Mouse (Mus musculus) midbrain, embryonic 14.5 days (tissue): ENCODE results near the gene Stat6. TPM values are rescaled to one million over a fixed set of nuclear protein-coding genes. Genes with fewer than 3 reads are reported as not detected.

Source experiments
- ATAC-seq: fragments of 200-750 bp; cut with Nextera tagmentation; 2 replicates; pipeline ENCODE4 v1.8.0; 2017; ENCODE audit warnings: moderate number of reproducible peaks, moderate library complexity; ENCODE audit not compliant: low FRiP score, low TSS enrichment
- DNase-seq: peaks from one replicate; pipeline ENCODE4 v3.0.0-alpha.2; 2015
- H3K27ac ChIP-seq: fragments of 300-500 bp; sonication (generic); replicated peaks from 2 replicates; pipeline ENCODE4 v1.5.1; 2014; ENCODE audit warnings: mild to moderate bottlenecking, low read depth, low read length, moderate library complexity
- H3K27me3 ChIP-seq: fragments of 300-500 bp; sonication (generic); 2 replicates; pipeline ENCODE4 v1.6.1; 2014; ENCODE audit warnings: low read length, control low read depth, mixed read lengths; ENCODE audit not compliant: control insufficient read depth, insufficient read depth
- H3K36me3 ChIP-seq: fragments of 300-500 bp; sonication (generic); 2 replicates; pipeline ENCODE4 v1.6.1; 2014; ENCODE audit warnings: low read length, control low read depth; ENCODE audit not compliant: control insufficient read depth, insufficient read depth
- H3K4me1 ChIP-seq: fragments of 300-500 bp; sonication (generic); 2 replicates; pipeline ENCODE4 v1.6.1; 2014; ENCODE audit warnings: mild to moderate bottlenecking, antibody characterized with exemption, low read length, control low read depth; ENCODE audit not compliant: control insufficient read depth, insufficient read depth
- H3K4me2 ChIP-seq: fragments of 300-500 bp; sonication (generic); 2 replicates; pipeline ENCODE4 v1.6.1; 2014; ENCODE audit warnings: mild to moderate bottlenecking, low read length, moderate library complexity
- H3K4me3 ChIP-seq: fragments of 300-500 bp; sonication (generic); replicated peaks from 2 replicates; pipeline ENCODE4 v1.5.1; 2014; ENCODE audit warnings: low read depth, low read length
- H3K9ac ChIP-seq: fragments of 300-500 bp; sonication (generic); replicated peaks from 2 replicates; pipeline ENCODE4 v1.6.1; 2014; ENCODE audit warnings: mild to moderate bottlenecking, low read length, moderate library complexity
- H3K9me3 ChIP-seq: fragments of 300-500 bp; sonication (generic); 2 replicates; pipeline ENCODE4 v1.6.1; 2016; ENCODE audit warnings: low read length, control low read depth, mixed read lengths; ENCODE audit not compliant: control insufficient read depth
- WGBS: fragments of 180-500 bp; shearing (Covaris S2); extraction: QIAGEN DNeasy Blood & Tissue Kit; methylation state at CpG from one replicate; pipeline ENCODE4 v1.1.7; 2014; 5-methylcytosine and 5-hydroxymethylcytosine counted together
- polyA plus RNA-seq: library from polyadenylated mRNA; unstranded; fragments of >200 nt; fragmentation: Nextera tagmentation; extraction: Ambion mirVana; gene quantifications from 2 replicates; pipeline ENCODE4 v1.2.1, GENCODE M21; 2014

Stat6 gene
- polyA plus RNA-seq, 1 experiment from 2014 or later: 4.0 TPM

- H3K4me3 ChIP-seq: no peak overlapping the region
- ATAC-seq (no peak), DNase-seq (no peak)
- no peaks in the 10 kb centered on the region for H3K9me3 ChIP-seq
- peaks cover 34% of the 10 kb centered on the region for H3K4me1 ChIP-seq
- no peak overlapping the region for H3K27ac ChIP-seq
- H3K9ac ChIP-seq: no peak overlapping the region
- WGBS: 92% methylated on average over 14 of the region's 14 CpGs
- H3K36me3 ChIP-seq: peaks cover 63% of the 10 kb centered on the region
- H3K27me3 ChIP-seq: no peaks in the 10 kb centered on the region
- no peak overlapping the region for H3K4me2 ChIP-seq
Measured at GRCm38 (mm10) chr10:127612079-127612775, 30.6 kb upstream of the Stat6 start.

- peak overlapping the region; percentile 26; the same call in 1 of the 2 replicates for H3K27ac ChIP-seq
- no peak overlapping the region for H3K4me3 ChIP-seq
- peaks cover 55% of the 10 kb centered on the region for H3K4me1 ChIP-seq
- no peaks in the 10 kb centered on the region for H3K9me3 ChIP-seq
- peak overlapping the region; percentile 21; the same call in 1 of the 2 replicates for H3K4me2 ChIP-seq
- DNase-seq: peak; percentile 24
- no peaks in the 10 kb centered on the region for H3K27me3 ChIP-seq
- H3K9ac ChIP-seq: 0 out of 2 replicates have a peak overlapping the region, but pooled peaks have one; percentile 16
- peaks cover 45% of the 10 kb centered on the region for H3K36me3 ChIP-seq
- no peak for ATAC-seq
- WGBS: 22% methylated on average over 12 of the region's 12 CpGs
Measured at GRCm38 (mm10) chr10:127614236-127615033, 28.4 kb upstream of the Stat6 start.

- H3K9me3 ChIP-seq: no peaks in the 10 kb centered on the region
- 33% methylated on average over 2 of the region's 2 CpGs for WGBS
- ATAC-seq (no peak), DNase-seq (no peak)
- no peaks in the 10 kb centered on the region for H3K27me3 ChIP-seq
- no peak overlapping the region for H3K4me3 ChIP-seq
- 0 out of 2 replicates have a peak overlapping the region, but pooled peaks have one; percentile 16 for H3K9ac ChIP-seq
- H3K36me3 ChIP-seq: peaks cover 39% of the 10 kb centered on the region
- H3K27ac ChIP-seq: no peak overlapping the region; the same call in 1 of the 2 replicates
- peak overlapping the region; percentile 21; the same call in 1 of the 2 replicates for H3K4me2 ChIP-seq
- peaks cover 58% of the 10 kb centered on the region for H3K4me1 ChIP-seq
Measured at GRCm38 (mm10) chr10:127615034-127615374, 27.8 kb upstream of the Stat6 start.

- Histone ChIP-seq H3K36me3 (peaks cover 33% of the 10 kb centered on the region), H3K9me3 (no peaks in the 10 kb centered on the region), H3K9ac (0 out of 2 replicates have a peak overlapping the region, but pooled peaks have one; percentile 9), H3K27ac (0 out of 2 replicates have a peak overlapping the region, but pooled peaks have one; percentile 32), H3K4me1 (peaks cover 58% of the 10 kb centered on the region), H3K4me2 (peak overlapping the region; percentile 18), H3K4me3 (no peak overlapping the region), H3K27me3 (no peaks in the 10 kb centered on the region)
- WGBS: 66% methylated on average over 3 of the region's 3 CpGs
- no peak for ATAC-seq
- DNase-seq: no peak
Measured at GRCm38 (mm10) chr10:127615591-127615990, 27.2 kb upstream of the Stat6 start.

- Histone ChIP-seq H3K9ac (no peak overlapping the region), H3K36me3 (peaks cover 28% of the 10 kb centered on the region), H3K4me3 (no peak overlapping the region), H3K27me3 (no peaks in the 10 kb centered on the region), H3K4me2 (peak overlapping the region; percentile 18), H3K27ac (no peak overlapping the region), H3K9me3 (no peaks in the 10 kb centered on the region), H3K4me1 (peaks cover 58% of the 10 kb centered on the region)
- ATAC-seq (no peak), DNase-seq (no peak)
- WGBS: 48% methylated on average over 7 of the region's 7 CpGs
Measured at GRCm38 (mm10) chr10:127616261-127616679, 26.5 kb upstream of the Stat6 start.

- no peak for ATAC-seq
- Histone ChIP-seq H3K4me3 (no peak overlapping the region), H3K9ac (0 out of 2 replicates have a peak overlapping the region, but pooled peaks have one; percentile 1)
Measured at GRCm38 (mm10) chr10:127617294-127617693, 25.5 kb upstream of the Stat6 start.

GRCm38 (mm10) chr10:127618173-127618572, 24.6 kb upstream of the Stat6 start:
- DNase-seq (no peak), ATAC-seq (no peak)
- Histone ChIP-seq H3K27me3 (no peaks in the 10 kb centered on the region), H3K36me3 (peaks cover 10% of the 10 kb centered on the region; the same call in 1 of the 2 replicates), H3K27ac (no peak overlapping the region), H3K4me2 (peak overlapping the region; percentile 96), H3K4me1 (peaks cover 58% of the 10 kb centered on the region), H3K9ac (peak overlapping the region; percentile 95; the same call in 1 of the 2 replicates), H3K4me3 (peak overlapping the region; percentile 88; the same call in 1 of the 2 replicates), H3K9me3 (no peaks in the 10 kb centered on the region)
- WGBS: 58% methylated on average over 6 of the region's 6 CpGs

More at GRCm38 (mm10) chr10:127617294-127617693, 25.5 kb upstream of the Stat6 start:
- Histone ChIP-seq H3K27me3 (no peaks in the 10 kb centered on the region), H3K4me2 (peak overlapping the region; percentile 96), H3K4me1 (peaks cover 58% of the 10 kb centered on the region), H3K27ac (no peak overlapping the region), H3K36me3 (peaks cover 17% of the 10 kb centered on the region), H3K9me3 (no peaks in the 10 kb centered on the region)
- DNase-seq: no peak
- WGBS: 78% methylated on average over 4 of the region's 4 CpGs

GRCm38 (mm10) chr10:127619119-127619721, 23.6 kb upstream of the Stat6 start:
- Histone ChIP-seq H3K4me2 (peak overlapping the region; percentile 96), H3K4me1 (peaks cover 54% of the 10 kb centered on the region), H3K27me3 (no peaks in the 10 kb centered on the region), H3K36me3 (peaks cover 6% of the 10 kb centered on the region; the same call in 1 of the 2 replicates), H3K27ac (peak overlapping the region; percentile 90; the same call in 1 of the 2 replicates), H3K4me3 (peak overlapping the region; percentile 88), H3K9me3 (no peaks in the 10 kb centered on the region), H3K9ac (peak overlapping the region; percentile 95)
- no peak for DNase-seq
- no peak for ATAC-seq
- 14% methylated on average over 8 of the region's 8 CpGs for WGBS
